Mouse (Mus musculus) gastrocnemius, adult 2 months (tissue): ENCODE measurements around the gene Gm11549. TPM values are rescaled to one million over a fixed set of nuclear protein-coding genes. Genes with fewer than 3 reads are reported as not detected.
A peak's percentile ranks its signal among the peaks of the same experiment; 100 is the strongest.

Experiments
- DNase-seq: peaks from one replicate; pipeline ENCODE4 v3.0.0; 2022
- H3K27ac ChIP-seq: fragments of 200-600 bp; 2 replicates; pipeline ENCODE4 v1.8.1; 2022; ENCODE audit warnings: mild to moderate bottlenecking
- H3K4me3 ChIP-seq: fragments of 200-600 bp; 2 replicates; pipeline ENCODE4 v1.8.1; 2022; ENCODE audit warnings: mild to moderate bottlenecking, moderate library complexity
- CTCF ChIP-seq: fragments of 200-600 bp; IDR thresholded peaks from 2 replicates; pipeline ENCODE4 v1.8.1; 2022; ENCODE audit warnings: antibody characterized with exemption, mild to moderate bottlenecking, moderate library complexity
- intact Hi-C: fragments of 180-260 bp; cut with DNase I; formaldehyde crosslinking; loops from one replicate; pipeline ENCODE4 v1.15.1; 2025
- microRNA-seq: library from miRNA; unstranded; fragments of <30 nt; microRNA quantifications from one replicate; pipeline ENCODE4 v1.2.0, GENCODE M21; 2021
- total RNA-seq, 2 experiments: library from RNA; stranded (reverse); gene quantifications; 2 replicates each; pipeline ENCODE4 v1.2.3; 2021

The Gm11549 gene
- total RNA-seq, 2 experiments from 2014 or later = not detected

DNA sequence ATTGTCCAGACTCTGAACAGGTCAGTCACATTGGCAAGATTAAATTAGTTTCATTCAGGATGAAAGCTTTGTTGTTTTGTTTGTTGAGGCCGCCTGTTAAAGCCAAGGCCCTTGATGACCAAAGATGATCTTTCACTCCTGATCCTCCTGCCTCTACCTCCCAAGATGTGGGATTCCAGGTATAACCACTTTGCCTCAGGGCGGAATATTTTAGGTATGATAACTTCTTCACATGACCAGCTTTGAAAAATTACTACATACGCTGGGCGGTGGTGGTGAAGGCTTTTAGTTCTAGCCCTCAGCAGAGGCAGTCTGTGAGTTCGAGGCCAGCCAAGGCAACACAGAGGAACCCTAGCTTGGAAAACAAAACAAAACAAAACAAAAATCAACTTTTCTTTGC, 47.2 kb downstream of the Gm11549 start:
- H3K27ac ChIP-seq = peak overlapping the region; percentile 96
- no peak for DNase-seq
- no peak for TF ChIP-seq CTCF
- H3K4me3 ChIP-seq = peak overlapping the region; percentile 98
- intact Hi-C loops = no loop called here

DNA sequence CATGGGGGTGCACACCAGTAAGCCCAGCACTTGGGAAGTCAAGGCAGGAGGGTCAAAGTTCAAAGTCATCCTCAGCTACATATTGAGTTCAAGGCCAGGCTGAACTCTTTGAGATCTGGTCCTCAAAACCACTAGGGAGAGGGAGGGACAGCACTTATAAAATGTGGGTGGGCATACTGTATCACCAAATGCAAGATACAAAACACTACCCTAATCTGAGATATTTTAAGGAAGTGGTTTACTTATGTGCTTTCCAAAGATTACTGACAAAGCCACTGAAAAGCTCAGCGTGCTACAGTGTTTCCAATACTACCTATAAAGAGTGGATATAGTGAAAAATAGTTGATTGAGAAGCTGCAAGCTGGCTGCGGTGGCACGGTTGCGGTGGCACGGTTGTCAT, 48.4 kb downstream of the Gm11549 start:
- intact Hi-C loops = no loop called here
- H3K4me3 ChIP-seq = peak overlapping the region; percentile 41
- H3K27ac ChIP-seq = 0 out of 2 replicates have a peak overlapping the region, but pooled peaks have one; percentile 24
- DNase-seq = no peak
- TF ChIP-seq CTCF = no peak

DNA sequence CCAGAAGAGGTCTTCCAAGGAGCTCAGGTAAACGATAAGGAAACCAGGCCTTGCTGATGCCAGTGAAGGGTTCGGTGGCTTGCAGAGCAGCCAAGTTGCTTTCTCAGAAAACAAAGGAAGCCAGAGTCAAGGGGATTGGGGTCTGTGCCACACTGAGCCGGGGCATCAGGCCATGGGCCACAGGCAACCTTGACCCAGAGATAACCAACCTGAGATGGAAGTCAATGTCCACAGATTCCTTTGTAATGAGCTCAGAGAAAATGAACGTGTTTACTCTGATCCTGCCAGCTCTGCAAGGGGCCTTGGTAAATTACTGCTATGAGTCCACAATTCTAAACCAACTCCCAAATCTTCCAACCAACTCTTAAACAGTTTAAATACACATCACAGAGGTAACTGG, 49.8 kb downstream of the Gm11549 start:
- no peak for DNase-seq
- Histone ChIP-seq H3K4me3 (peak overlapping the region; percentile 46), H3K27ac (peak overlapping the region; percentile 35; the same call in 1 of the 2 replicates)
- TF ChIP-seq CTCF = no peak
- intact Hi-C loops = no loop called here

DNA sequence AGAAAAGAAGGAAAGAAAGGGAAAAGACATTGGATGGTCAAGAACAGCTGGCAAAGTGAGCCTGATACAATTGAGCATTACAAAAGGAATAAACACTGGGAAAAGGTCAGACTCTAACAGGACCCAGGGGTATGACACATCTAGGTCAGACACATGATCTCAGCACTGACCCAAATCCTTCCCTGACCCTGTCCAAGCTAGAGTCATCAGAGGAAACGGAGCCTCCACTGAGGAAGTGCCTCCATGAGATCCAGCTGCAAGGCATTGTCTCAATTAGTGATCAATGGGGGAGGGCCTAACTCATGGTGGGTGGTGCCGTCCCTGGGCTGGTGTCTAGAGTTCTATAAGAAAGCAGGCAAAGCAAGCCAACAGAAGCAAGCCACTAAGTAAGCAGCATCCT, 52.7 kb downstream of the Gm11549 start:
- Histone ChIP-seq H3K27ac (peak overlapping the region; percentile 10; the same call in 1 of the 2 replicates), H3K4me3 (no peak overlapping the region)
- DNase-seq = peak; percentile 35
- no peak for TF ChIP-seq CTCF
- intact Hi-C loops = no loop called here

DNA sequence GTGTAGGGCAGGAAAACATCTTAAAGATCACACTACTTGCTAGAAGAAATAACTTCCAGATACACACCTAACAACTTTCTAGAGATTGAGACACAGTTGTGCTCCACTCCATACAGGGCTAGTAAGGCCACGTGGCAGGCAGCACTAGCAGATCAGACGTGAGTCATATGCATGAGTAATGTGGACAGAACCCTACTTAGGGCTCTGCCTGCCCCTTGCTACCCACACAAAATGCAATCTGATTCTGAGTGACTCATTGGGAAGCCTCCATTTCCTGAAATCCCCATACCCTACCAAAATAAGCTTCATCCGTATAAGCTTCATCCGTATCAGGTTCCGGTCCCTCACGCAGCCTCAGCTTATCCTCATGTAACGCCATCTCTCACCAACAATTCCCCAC, 54.0 kb downstream of the Gm11549 start:
- intact Hi-C loops = no loop called here
- H3K4me3 ChIP-seq = no peak overlapping the region
- no peak for TF ChIP-seq CTCF
- no peak for DNase-seq
- H3K27ac ChIP-seq = 0 out of 2 replicates have a peak overlapping the region, but pooled peaks have one; percentile 8

DNA sequence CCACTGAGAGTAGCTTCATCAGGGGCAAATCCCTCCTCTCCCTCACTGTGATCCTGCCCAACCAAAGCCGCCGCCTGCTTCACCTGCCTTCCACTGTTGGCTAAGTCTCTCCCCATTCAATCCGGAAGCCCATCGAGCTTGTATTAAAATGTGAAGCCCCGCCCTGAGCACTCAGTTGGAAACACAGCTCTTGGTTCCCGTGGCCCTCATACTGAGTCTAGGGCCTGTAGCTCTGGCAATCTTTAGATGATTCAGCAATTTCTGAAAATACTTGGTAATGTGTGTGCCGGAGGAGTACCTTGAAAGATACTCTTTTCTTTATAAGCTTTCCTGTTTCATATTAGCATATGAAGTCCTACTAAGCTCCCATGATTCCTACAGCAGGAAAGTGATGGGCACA, 56.1 kb downstream of the Gm11549 start:
- H3K4me3 ChIP-seq = no peak overlapping the region
- H3K27ac ChIP-seq = no peak overlapping the region
- DNase-seq = no peak
- TF ChIP-seq CTCF = no peak
- intact Hi-C loops = no loop called here

Small RNA genes within 50 kb of the gene (microRNA-seq; reads per million reads assigned to microRNA genes)
- not detected for gene Mir7009

Other genes starting within 250 kb of the Gm11549 start
- gene Anxa5, start 45.9 kb downstream of the Gm11549 start, total RNA-seq = 10 to 100 TPM; 35.1 to 55.7 TPM
- gene 1810062G17Rik, start 45.9 kb downstream of the Gm11549 start, total RNA-seq = not detected
- gene Exosc9, start 30.8 kb upstream of the Gm11549 start, total RNA-seq = 10 to 100 TPM; 16.3 to 16.9 TPM
- under 1 TPM; 0.13 to 0.14 TPM for gene Ccna2, start 50.3 kb upstream of the Gm11549 start, total RNA-seq
- 1 to 10 TPM; 7.9 to 8.1 TPM for gene Bbs7, start 91.7 kb upstream of the Gm11549 start, total RNA-seq
- 1 to 10 TPM; 3.4 to 4.0 TPM for gene Trpc3, start 168.4 kb upstream of the Gm11549 start, total RNA-seq